Mouse (Mus musculus) liver, adult 2 months (tissue): ENCODE measurements at regions not wholly inside any gene's neighbourhood (a gene's known extent, or its start where the extent isn't known, plus 50 kb on each side); places are given as distances from the start of the nearest gene placed in this dataset.

Experiments used
- CTCF ChIP-seq: fragments of 200-500 bp; IDR thresholded peaks from 2 replicates; pipeline ENCODE4 v1.5.1; 2011; ENCODE audit warnings: low read depth, low read length, control low read depth
- POLR2A ChIP-seq: fragments of 200-500 bp; IDR thresholded peaks from 2 replicates; pipeline ENCODE4 v1.6.1; 2011; ENCODE audit warnings: low read length, control low read depth; ENCODE audit not compliant: insufficient read depth; ENCODE audit errors: extremely low read depth

DNA sequence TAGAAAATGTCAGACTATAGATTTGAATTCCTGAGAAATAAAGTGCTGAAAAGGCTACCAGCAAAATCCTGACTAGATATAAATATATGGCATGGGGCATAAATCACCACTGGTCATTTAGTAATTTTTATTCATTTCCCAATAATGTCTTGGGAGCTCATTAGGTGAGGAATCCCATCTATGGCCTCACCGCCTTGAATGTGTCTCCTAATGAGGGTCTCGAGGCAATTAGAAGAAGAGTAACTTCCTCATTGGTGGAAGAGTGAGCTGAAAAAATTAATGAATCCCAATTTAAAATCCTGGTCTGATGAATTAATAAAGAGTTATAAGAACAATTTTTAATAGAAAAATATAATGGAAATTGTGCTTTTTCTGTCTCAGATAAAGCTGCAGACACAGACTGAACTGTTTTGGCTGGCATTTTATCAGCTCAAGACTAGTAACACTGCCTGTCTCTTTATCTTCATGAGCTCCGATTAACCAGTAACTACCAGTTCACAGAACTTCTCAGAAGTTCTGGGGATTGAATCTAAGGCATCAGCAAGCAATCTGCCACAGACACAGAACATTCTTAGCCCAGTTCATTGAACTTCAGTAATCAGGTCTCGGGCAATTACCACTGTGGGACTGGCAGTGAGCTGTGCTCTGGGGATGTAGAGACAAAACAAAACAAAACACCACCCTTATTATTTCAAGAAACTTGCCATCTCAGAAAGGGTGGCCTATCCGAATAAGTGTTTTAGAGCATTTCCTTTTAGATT is 170.7 kb downstream of the Plpp3 start:
- TF ChIP-seq CTCF: no peak
- no peak for TF ChIP-seq POLR2A
